Mouse (Mus musculus): ENCODE data around the gene Galnt17. TPM values are rescaled to one million over a fixed set of nuclear protein-coding genes. Genes with fewer than 3 reads are reported as not detected.

Galnt17 gene
- polyA plus RNA-seq, 1 experiment from 2014 or later = 1.1 TPM

DNA sequence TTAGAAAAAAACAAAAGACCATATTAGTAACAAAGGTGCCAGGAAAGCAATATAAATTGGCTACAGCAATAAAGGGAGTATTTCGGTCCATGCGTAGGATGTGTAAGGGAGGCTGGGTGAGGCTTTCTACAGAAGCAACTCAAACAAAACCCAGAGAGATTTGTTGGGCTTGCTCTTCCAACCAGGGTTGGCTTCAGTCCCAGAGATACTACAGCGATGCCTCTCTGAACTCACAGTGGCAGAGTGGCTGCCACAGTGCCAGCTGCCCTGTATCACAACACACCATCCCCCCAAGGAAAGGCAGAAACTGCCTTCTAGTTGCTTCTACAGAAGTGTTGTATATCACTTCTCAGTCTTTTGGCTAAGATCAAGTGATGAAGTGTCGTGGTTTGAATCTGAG is 66.6 kb downstream of the Galnt17 start:
- H3K4me1 ChIP-seq (replicated peaks) = peaks cover 15% of the 10 kb centered on the region
- no peaks in the 10 kb centered on the region for H3K36me3 ChIP-seq
- no peak overlapping the region for H3K27ac ChIP-seq
- no peak overlapping the region for H3K9ac ChIP-seq
- no peaks in the 10 kb centered on the region for H3K27me3 ChIP-seq
- no peaks in the 10 kb centered on the region for H3K9me3 ChIP-seq (replicated peaks)
- ATAC-seq (replicated peaks; ENCODE audit: insufficient number of reproducible peaks, insufficient read depth, low FRiP score, low read depth) = peak; percentile 53; the same call in 1 of the 2 replicates
- WGBS = 46% methylated on average over 4 of the region's 4 CpGs
- no peak overlapping the region for H3K4me2 ChIP-seq
- H3K4me3 ChIP-seq = no peak overlapping the region

- no peak overlapping the region for H3K4me3 ChIP-seq
- 92% methylated on average over 3 of the region's 3 CpGs for WGBS
- H3K27me3 ChIP-seq = no peaks in the 10 kb centered on the region
- no peaks in the 10 kb centered on the region for H3K9me3 ChIP-seq (replicated peaks)
- no peak for ATAC-seq (replicated peaks; ENCODE audit: insufficient number of reproducible peaks, insufficient read depth, low FRiP score, low read depth)
- H3K4me2 ChIP-seq = no peak overlapping the region
- H3K4me1 ChIP-seq (replicated peaks) = peaks cover 10% of the 10 kb centered on the region
- no peaks in the 10 kb centered on the region for H3K36me3 ChIP-seq
- no peak overlapping the region for H3K27ac ChIP-seq
- no peak overlapping the region for H3K9ac ChIP-seq
These were observed 68.5 kb downstream of the Galnt17 start for GRCm38 (mm10) chr5:131239813-131240212.

DNA sequence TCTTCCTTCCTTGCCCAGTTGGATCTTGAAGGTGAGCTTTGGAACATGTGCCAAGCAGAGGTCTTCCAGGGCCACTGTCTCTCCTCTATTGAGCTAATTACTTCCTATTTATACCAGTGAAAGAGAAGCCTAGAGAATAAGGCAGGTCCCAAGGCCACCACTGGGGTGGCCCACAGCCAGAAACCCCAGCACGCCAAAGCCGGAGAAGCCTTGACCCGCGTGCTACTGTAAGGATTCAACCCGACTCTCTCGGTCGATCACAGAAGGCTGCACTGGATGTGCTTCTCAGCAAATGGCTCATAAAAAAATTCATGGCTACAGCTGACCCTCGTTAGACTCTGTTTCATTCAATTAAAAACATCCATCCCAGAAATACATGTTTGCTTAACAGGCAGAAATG is 71.4 kb downstream of the Galnt17 start:
- no peaks in the 10 kb centered on the region for H3K9me3 ChIP-seq (replicated peaks)
- no peak overlapping the region for H3K4me2 ChIP-seq
- no peak overlapping the region for H3K27ac ChIP-seq
- H3K36me3 ChIP-seq = no peaks in the 10 kb centered on the region
- H3K4me3 ChIP-seq = no peak overlapping the region
- no peak overlapping the region for H3K9ac ChIP-seq
- peaks cover 10% of the 10 kb centered on the region for H3K4me1 ChIP-seq (replicated peaks)
- no peak for ATAC-seq (replicated peaks; ENCODE audit: insufficient number of reproducible peaks, insufficient read depth, low FRiP score, low read depth)
- no peaks in the 10 kb centered on the region for H3K27me3 ChIP-seq
- WGBS = 87% methylated on average over 8 of the region's 8 CpGs

DNA sequence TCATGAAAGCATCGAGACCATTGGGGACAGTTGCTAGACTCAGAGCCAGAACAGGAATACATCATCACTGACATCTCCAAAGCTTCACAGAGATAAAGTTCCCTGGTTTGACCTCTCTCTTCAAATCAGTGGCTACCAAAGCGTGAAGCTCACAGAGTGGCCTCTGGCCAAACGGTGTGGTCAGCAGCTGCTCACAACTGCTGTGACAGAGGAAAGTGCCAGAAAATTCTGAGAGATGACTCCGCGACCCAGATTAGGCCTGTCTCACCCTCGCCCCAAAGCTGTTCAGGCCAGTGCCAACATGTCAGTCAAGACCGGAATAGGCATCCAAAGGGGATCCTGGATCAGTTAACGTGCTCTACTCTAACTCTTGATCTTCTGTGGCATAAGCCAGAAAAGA is 74.5 kb downstream of the Galnt17 start:
- H3K27me3 ChIP-seq = no peaks in the 10 kb centered on the region
- H3K4me2 ChIP-seq = no peak overlapping the region
- no peak overlapping the region for H3K4me3 ChIP-seq
- H3K4me1 ChIP-seq (replicated peaks) = peaks cover 25% of the 10 kb centered on the region
- H3K36me3 ChIP-seq = no peaks in the 10 kb centered on the region
- H3K9ac ChIP-seq = no peak overlapping the region
- H3K27ac ChIP-seq = no peak overlapping the region
- no peak for ATAC-seq (replicated peaks; ENCODE audit: insufficient number of reproducible peaks, insufficient read depth, low FRiP score, low read depth)
- H3K9me3 ChIP-seq (replicated peaks) = no peaks in the 10 kb centered on the region
- 75% methylated on average over 8 of the region's 8 CpGs for WGBS

- ATAC-seq (replicated peaks; ENCODE audit: insufficient number of reproducible peaks, insufficient read depth, low FRiP score, low read depth) = 0 out of 2 replicates have a peak, but pooled peaks have one; percentile 29
- no peaks in the 10 kb centered on the region for H3K9me3 ChIP-seq (replicated peaks)
- H3K4me3 ChIP-seq = no peak overlapping the region
- H3K27ac ChIP-seq = peak overlapping the region; percentile 81
- WGBS = 46% methylated on average over 11 of the region's 11 CpGs
- H3K9ac ChIP-seq = no peak overlapping the region
- H3K4me1 ChIP-seq (replicated peaks) = peaks cover 27% of the 10 kb centered on the region
- peak overlapping the region; percentile 22; the same call in 1 of the 2 replicates for H3K4me2 ChIP-seq
- H3K27me3 ChIP-seq = no peaks in the 10 kb centered on the region
- H3K36me3 ChIP-seq = no peaks in the 10 kb centered on the region
These were observed 77.2 kb downstream of the Galnt17 start for GRCm38 (mm10) chr5:131231060-131231459.

GRCm38 (mm10) chr5:131229744-131230143 is 78.6 kb downstream of the Galnt17 start:
- H3K27ac ChIP-seq = peak overlapping the region; percentile 81
- no peak overlapping the region for H3K9ac ChIP-seq
- no peaks in the 10 kb centered on the region for H3K36me3 ChIP-seq
- no peak overlapping the region for H3K4me3 ChIP-seq
- 56% methylated on average over 10 of the region's 10 CpGs for WGBS
- no peaks in the 10 kb centered on the region for H3K9me3 ChIP-seq (replicated peaks)
- H3K4me2 ChIP-seq = no peak overlapping the region
- H3K4me1 ChIP-seq (replicated peaks) = peaks cover 27% of the 10 kb centered on the region
- no peaks in the 10 kb centered on the region for H3K27me3 ChIP-seq
- ATAC-seq (replicated peaks; ENCODE audit: insufficient number of reproducible peaks, insufficient read depth, low FRiP score, low read depth) = no peak

DNA sequence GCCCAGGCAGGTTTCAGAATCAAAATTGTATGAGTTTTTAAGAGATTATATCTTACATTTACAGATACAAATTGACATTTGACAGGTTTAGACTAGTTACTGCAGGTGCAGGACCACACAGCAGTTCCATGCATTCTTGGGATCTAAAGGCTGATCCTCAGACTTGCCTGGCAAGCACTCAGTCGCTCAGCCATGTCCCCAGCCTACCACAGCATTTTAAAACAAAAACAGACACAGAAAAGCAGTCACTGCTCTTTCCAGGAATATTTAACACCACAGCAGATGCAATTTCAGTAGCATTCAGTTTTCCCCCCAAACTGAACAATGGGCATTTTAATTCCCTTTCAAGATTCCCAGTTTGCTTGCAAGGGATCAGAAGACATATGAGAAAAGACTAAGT is 84.9 kb downstream of the Galnt17 start:
- ATAC-seq (replicated peaks; ENCODE audit: insufficient number of reproducible peaks, insufficient read depth, low FRiP score, low read depth) = no peak

DNA sequence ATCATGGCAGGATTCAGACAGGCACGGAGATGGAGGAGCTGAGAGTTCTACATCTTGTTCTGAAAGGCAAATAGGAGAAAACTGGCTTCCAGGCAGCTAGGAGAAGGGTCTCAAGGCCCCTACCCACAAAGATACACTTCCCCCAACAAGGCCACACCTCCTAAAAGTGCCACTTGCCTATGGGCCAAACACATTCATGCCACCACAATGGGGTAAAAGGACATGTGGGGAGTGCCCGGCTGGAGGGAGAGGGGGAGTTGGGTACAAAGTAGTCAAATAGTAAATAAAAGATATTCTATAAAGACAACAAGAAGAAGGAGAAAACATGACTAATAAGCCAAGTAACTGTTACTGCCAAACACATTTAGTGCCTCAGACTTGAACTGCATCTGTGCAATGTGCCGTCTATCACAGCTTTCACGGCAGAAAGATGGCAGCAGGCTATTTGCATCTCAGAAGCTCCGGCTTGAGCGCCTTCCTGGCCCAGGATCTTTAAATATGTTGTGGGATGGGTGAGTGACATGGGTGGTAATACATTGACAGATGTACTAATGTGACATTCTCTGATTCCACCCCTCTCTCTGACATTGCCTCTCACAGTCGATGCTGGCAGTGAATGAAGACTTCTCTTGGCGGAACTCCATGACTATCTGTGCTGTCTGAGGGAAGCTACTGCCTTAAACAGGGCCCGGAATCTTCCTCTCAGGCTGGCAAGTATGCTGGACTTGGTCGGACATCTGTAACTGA is 85.6 kb downstream of the Galnt17 start:
- no peak for ATAC-seq (replicated peaks; ENCODE audit: insufficient number of reproducible peaks, insufficient read depth, low FRiP score, low read depth)
- WGBS = 83% methylated on average over 10 of the region's 10 CpGs
- Histone ChIP-seq H3K4me3 (no peak overlapping the region), H3K9ac (no peak overlapping the region), H3K4me2 (no peak overlapping the region), H3K27ac (no peak overlapping the region), H3K9me3 (replicated peaks) (no peaks in the 10 kb centered on the region; the same call in 1 of the 2 replicates), H3K27me3 (no peaks in the 10 kb centered on the region), H3K36me3 (no peaks in the 10 kb centered on the region), H3K4me1 (replicated peaks) (no peaks in the 10 kb centered on the region)

More for the DNA sequence above, 84.9 kb downstream of the Galnt17 start:
- Histone ChIP-seq H3K27me3 (no peaks in the 10 kb centered on the region), H3K4me3 (no peak overlapping the region), H3K36me3 (no peaks in the 10 kb centered on the region), H3K27ac (no peak overlapping the region), H3K4me2 (no peak overlapping the region), H3K9ac (no peak overlapping the region), H3K4me1 (replicated peaks) (no peaks in the 10 kb centered on the region), H3K9me3 (replicated peaks) (no peaks in the 10 kb centered on the region)
- 75% methylated on average over 1 of the region's 1 CpGs for WGBS

GRCm38 (mm10) chr5:131218221-131218620 is 90.1 kb downstream of the Galnt17 start:
- no peak for ATAC-seq (replicated peaks; ENCODE audit: insufficient number of reproducible peaks, insufficient read depth, low FRiP score, low read depth)
- Histone ChIP-seq H3K4me1 (replicated peaks) (no peaks in the 10 kb centered on the region), H3K9ac (no peak overlapping the region), H3K9me3 (replicated peaks) (no peaks in the 10 kb centered on the region; the same call in 1 of the 2 replicates), H3K27me3 (no peaks in the 10 kb centered on the region), H3K36me3 (no peaks in the 10 kb centered on the region), H3K27ac (no peak overlapping the region), H3K4me2 (no peak overlapping the region), H3K4me3 (no peak overlapping the region)
- WGBS = 77% methylated on average over 3 of the region's 3 CpGs

GRCm38 (mm10) chr5:131211618-131212017 is 96.7 kb downstream of the Galnt17 start:
- Histone ChIP-seq H3K9me3 (replicated peaks) (no peaks in the 10 kb centered on the region), H3K9ac (no peak overlapping the region), H3K4me2 (no peak overlapping the region), H3K27ac (no peak overlapping the region), H3K4me3 (no peak overlapping the region), H3K4me1 (replicated peaks) (no peaks in the 10 kb centered on the region), H3K36me3 (no peaks in the 10 kb centered on the region), H3K27me3 (no peaks in the 10 kb centered on the region)
- ATAC-seq (replicated peaks; ENCODE audit: insufficient number of reproducible peaks, insufficient read depth, low FRiP score, low read depth) = no peak
- WGBS = 64% methylated on average over 3 of the region's 3 CpGs

GRCm38 (mm10) chr5:131201146-131201545 is 107.2 kb downstream of the Galnt17 start:
- H3K4me2 ChIP-seq = no peak overlapping the region
- H3K9ac ChIP-seq = no peak overlapping the region
- ATAC-seq (replicated peaks; ENCODE audit: insufficient number of reproducible peaks, insufficient read depth, low FRiP score, low read depth) = no peak
- WGBS = 70% methylated on average over 2 of the region's 2 CpGs
- no peaks in the 10 kb centered on the region for H3K36me3 ChIP-seq
- H3K27me3 ChIP-seq = no peaks in the 10 kb centered on the region
- no peak overlapping the region for H3K27ac ChIP-seq
- no peak overlapping the region for H3K4me3 ChIP-seq
- H3K4me1 ChIP-seq (replicated peaks) = no peaks in the 10 kb centered on the region
- H3K9me3 ChIP-seq (replicated peaks) = no peaks in the 10 kb centered on the region

DNA sequence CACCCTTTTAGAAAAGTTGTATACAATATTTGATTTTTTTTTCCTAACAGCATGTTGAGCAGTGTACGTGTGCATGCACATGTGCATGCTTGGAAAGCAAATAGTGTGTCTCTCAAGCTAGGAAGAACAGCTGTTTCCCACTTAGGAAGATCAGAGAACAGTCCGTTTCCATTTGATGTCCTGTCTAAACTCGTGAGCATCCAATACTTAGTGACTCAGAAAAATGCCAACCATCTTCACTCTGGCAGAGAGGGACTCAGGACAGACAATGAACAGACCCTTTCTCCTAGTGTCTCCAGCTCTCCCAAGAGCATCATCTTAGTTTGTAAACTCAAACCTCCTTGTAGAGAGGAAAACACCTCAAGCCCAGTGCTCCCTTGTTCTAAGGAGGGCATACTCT is 116.0 kb downstream of the Galnt17 start:
- Histone ChIP-seq H3K9ac (no peak overlapping the region), H3K36me3 (no peaks in the 10 kb centered on the region), H3K4me1 (replicated peaks) (no peaks in the 10 kb centered on the region), H3K4me2 (no peak overlapping the region), H3K27me3 (no peaks in the 10 kb centered on the region), H3K9me3 (replicated peaks) (no peaks in the 10 kb centered on the region), H3K4me3 (no peak overlapping the region), H3K27ac (no peak overlapping the region)
- 73% methylated on average over 3 of the region's 3 CpGs for WGBS
- no peak for ATAC-seq (replicated peaks; ENCODE audit: insufficient number of reproducible peaks, insufficient read depth, low FRiP score, low read depth)
